Mouse (Mus musculus): Measurements from ENCODE around the gene Stk17b. TPM values are rescaled to one million over a fixed set of nuclear protein-coding genes. Genes with fewer than 3 reads are reported as not detected.
"Not testable (repeated sequence)": the region's sequence is repeated elsewhere in the genome, so short reads cannot be mapped to it uniquely, and the experiment has no call there.

Gene Stk17b
- polyA plus RNA-seq, 1 experiment, result 6.5 TPM

DNA sequence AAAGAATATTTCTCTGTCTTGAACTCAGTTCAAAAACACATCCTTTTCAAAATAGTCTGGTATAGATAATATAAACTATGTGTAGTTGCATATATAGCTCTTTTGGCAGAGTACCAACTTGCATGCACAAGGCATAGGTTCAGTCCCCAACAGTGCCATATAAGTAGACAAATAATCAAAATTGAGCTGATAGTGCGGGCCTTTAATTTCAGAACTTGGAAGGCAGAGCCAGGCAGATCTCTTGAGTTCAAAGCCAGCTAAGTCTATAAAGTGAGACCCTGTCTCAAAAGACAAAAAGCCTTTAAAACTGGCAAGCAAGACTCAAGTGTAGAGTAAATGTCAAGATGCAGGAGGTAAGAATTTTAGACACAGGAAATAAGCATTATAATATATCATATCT lies 2.1 kb downstream of the Stk17b start:
- DNase-seq (ENCODE audit: low read depth), result no peak

DNA sequence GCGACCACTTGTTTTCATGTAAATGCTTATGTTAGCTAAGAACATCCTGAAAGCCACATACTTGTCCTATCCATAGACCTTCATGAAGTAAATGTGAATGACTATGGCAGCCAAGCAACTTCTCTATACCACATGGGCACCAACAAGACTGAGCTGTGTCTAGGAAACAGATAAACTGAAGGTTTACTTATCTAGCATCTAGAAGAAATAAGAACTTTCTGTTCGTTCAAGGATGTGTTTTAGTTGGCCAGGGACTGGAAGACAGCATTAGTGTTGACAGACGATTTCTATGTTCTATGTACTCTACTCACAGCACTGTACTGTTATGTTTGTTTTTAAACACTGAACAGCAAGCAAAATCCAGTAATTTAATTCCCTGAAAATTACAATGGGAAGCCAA lies 2.9 kb downstream of the Stk17b start:
- DNase-seq (ENCODE audit: low read depth), result no peak

DNA sequence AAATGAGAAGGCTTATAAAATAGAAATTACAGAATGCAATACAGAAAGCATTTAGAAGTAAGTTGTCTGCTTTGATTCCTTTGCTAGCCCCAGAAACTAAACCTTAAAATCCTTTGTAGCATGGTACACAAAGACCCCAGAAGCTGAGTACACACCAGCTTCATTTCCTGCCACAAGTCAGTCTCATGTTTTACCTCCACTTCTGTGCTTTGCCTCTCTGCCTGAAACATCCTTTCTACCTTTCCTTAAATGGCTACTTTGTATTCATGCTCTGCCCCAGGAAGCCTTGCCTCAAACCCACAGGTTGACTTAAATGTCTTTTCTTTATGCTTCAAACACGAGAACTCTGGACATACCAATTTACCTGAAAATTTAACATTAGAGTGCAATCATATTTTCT lies 3.7 kb downstream of the Stk17b start:
- no peak for DNase-seq (ENCODE audit: low read depth)

DNA sequence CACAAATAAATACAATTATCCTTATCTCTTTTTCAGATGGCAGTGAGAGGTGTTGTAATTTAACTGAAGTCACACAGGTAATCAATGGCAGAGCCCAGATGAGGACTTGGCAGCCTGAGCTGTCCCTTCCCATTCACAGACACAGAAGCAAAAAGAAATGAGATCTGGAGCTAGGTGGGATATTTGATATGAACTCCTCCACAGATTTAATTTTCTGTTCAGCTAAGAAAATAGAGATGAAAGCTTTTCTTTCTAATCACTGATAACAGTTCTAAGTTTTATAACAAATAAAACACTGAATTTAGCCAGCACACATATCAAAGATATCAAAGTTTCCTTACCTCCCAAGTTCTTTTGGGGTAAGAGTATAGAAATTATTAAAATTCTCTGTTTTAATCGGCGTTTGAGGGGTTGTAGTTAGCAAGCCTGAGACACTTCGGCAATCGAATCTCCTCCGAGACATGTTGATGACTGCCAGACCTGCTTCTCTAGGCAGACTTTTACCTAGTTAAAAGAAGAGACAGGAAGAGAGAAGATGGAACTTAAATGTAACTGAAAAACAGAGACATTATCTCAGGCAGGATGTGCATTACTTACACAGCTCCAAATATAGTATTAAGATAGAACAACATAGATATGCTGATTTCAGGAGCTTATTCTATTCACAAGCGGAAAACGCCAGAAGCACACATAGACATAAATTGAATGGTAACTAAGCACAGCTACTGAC lies 8.7 kb downstream of the Stk17b start:
- no peak for DNase-seq (ENCODE audit: low read depth)

DNA sequence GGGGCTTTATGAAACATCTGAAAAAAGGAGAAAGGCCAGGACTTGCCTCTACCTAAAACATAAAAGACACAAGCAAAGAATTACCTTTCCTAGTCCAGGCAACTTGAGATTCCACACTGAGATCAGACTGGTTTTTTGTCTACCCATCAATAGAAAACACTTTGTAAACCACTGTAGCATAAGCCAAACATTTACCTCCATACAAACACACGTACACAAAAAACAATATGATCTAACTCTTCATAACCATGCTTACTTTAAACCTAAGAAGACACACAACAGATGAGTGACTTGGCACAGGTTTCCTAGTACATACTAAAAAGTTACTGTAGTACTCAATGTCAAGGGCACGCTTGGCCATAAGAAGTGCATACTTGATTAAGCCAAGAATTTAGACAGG lies 9.5 kb downstream of the Stk17b start:
- DNase-seq (ENCODE audit: low read depth), result no peak

DNA sequence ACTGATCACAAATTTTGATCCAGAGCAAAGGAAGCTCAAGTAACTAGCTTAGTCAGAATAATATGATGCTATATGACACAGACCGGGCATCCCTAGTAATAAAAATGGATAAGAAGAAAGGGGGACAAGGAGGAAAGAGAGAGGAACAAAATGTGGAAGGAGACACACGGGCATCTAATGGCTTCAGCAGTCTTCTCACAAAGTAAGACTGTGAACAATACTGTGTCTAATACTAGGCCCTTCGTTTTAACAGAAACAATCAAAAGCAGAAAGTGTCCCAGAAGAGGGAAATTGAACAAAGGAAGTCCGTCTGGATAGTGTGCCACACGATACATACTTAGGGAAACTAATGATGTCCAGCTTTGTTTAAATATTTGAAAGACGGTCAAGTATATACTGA lies 10.0 kb downstream of the Stk17b start:
- no peak for DNase-seq (ENCODE audit: low read depth)

DNA sequence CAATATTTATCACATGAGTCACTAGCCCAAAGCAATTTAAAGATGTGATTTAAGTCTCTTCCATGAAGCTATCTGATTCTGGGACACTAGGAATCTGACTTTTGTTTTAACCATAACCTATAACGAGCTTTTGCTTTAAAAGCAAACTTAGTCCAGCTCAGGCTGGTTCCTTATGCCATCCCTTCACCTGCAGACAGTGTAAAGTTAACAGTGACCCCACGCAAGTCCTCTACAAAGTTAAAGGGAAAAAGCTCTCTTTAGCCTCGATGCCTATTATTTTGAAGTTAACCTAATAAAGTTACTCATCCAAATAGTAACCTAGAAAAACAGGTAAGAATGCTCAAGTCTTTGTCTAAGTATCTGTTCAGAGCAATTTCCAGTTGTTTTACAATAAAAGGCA lies 10.5 kb downstream of the Stk17b start:
- no peak for DNase-seq (ENCODE audit: low read depth)

DNA sequence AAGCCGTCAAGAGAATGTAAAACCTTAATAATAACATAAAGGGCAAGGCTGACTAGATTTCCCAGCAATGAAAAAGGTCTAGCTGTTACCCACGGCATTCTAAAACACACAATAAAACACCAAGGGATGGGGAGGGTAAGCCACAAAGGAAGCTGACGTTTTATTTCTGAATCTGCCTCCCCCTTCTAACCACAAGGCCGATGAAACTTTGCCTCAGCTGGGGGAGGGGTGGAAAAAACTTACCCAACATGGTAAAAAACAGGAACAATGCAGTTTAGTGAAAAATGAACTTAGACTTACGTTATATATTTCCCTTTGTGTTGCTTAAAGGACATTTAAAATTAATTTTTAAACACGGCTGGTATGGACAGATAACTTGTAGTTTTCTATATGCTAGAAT lies 11.0 kb downstream of the Stk17b start:
- DNase-seq (ENCODE audit: low read depth), result no peak

DNA sequence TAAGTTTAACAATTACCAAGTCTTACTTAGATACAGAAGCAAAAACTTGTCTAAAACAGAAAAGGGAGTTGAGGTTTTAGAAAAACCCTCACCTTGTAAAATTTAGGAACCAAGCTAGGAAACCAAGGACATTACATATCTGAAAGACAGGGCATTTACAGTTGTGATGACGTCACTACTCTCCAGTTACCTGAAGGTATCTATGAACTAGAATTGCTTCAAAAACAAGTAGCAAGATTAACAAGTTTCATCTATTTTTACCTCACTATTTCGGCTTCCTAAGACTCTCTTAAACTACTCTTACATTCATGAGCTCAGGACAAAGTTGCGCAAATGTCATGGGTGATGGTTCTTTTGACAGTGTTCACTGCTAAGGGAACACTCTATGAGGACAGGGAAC lies 12.1 kb downstream of the Stk17b start:
- DNase-seq (ENCODE audit: low read depth), result no peak

DNA sequence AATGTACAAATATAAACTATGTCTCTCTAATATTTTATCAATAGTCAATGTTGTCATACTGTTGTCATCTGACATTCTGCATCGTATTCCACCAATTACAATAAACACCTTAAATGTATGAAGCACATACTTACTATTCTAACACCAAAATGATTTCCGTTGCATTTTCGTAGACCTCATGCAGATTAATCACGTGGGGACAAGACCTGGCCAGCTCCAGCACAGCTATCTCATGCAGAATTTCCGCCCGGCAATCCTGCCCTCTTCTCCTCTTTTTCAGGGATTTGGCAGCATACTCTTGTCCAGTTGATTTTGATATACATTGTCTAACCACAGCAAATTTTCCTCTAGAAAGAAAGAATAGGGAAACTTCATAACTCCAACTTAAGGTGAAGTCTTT lies 13.5 kb downstream of the Stk17b start:
- DNase-seq (ENCODE audit: low read depth), result no peak

DNA sequence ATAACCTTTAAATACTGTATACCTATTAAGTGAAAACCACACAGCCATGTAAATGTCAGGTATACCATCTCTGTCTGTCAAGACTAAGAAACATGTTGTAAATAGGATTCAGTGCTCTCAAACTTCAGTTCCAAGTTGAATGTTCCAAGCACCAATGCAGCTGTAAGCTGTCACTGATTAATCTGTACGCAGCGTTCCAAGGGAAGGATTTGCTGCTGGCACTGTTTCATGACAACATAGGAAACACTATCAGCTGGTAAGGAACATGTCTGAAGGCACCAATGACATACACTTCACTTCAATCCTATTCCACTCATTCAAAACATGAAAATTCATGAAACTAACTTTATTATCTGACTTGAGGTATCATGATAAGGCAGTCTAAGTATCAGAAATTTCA lies 18.9 kb downstream of the Stk17b start:
- DNase-seq (ENCODE audit: low read depth), result no peak

DNA sequence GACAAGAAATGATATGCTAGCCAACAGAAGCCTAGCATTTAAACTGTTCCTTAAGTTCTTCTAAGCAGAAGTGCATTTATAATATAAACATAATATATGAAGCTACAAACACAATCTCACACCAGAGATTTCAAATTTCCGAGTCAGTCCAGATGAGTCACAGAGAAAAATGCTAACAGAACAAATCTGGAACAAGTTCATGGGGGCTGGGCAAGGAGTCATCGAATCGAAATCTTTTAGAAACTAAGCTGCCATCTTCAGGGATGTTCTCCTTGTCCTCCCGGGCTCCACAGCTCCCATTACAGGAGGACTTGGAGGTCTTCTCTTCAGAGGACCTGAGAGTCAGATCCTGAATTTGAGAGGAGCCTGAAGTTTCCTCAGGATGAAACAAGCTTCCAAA lies 27.7 kb downstream of the Stk17b start:
- DNase-seq (ENCODE audit: low read depth), result no peak

DNA sequence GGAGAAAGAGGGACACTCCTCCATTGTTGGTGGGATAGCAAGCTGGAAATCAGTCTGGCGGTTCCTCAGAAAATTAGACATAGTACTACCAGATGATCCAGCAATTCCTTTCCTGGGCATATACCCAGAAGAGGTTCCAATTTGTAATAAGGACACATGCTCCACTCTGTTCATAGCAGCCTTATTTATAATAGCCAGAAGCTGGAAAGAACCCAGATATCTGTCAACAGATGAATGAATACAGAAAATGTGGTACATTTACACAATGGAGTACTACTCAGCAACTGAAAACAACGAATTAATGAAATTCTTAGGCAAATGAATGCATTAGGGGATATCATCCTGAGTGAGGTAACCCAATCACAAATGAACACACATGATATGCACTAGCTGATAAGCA lies 31.5 kb downstream of the Stk17b start:
- not testable (repeated sequence) for DNase-seq (ENCODE audit: low read depth)

DNA sequence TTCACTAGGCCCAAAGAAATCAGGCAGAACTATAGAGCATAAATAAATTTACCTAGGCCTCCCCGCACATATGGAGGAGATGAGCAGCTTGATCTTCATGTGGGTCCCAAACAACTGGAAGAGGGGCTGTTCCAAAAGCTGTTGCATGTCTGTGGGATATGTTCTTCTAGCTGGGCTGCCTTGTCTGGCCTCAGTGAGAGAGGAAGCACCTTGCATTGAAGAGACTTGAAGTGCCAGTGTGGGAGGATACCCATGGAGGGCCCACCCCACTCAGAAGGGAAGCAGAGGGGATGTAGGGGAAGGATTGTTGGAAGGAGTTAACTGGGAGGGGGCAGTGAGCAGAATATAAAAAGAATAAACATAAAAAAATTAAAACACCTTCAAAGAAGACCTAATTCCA lies 33.9 kb downstream of the Stk17b start:
- DNase-seq (ENCODE audit: low read depth), result no peak

DNA sequence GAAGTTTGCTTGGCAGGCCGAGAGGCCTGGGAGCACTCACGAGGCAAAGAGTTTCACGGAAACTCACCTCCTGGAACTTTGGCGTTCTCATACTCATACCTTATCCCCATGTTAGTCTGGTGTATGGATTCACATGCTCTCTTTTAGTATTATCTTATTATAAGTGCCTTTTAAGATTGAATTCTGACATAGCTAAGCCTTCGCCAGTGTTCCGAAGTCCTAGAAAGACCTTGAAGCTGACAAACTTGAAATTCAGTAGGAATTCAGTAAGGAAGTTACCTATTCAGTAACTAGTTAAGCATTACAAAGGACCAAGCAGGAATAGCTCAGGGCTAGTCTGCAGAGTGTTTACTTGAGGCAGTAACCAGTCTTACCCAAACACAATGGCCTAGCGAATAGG lies 34.3 kb downstream of the Stk17b start:
- not testable (repeated sequence) for DNase-seq (ENCODE audit: low read depth)

DNA sequence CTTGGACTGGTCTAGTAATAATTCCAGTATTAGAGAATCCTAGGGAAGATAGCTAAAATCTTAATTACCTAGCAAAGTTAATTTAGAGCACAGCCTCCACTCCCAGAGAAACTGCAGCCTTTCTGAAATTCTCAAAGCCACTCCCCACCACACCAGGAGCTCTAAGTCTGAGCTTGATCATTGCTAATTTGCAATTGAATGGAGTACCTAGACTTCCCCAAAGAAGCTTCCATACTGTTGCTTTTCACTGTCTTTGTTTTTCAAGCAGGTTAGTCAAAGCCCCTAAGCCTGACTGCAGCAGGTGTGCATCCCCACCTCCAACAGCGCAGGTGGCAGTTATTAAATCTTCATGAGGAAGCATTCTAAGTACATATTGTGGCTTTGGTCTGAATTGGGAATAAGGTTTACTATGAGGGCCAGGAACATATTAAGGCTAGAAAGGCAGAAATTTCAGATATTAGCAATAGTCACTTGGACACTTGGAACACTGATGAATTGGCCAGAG lies 35.1 kb downstream of the Stk17b start:
- not testable (repeated sequence) for DNase-seq (ENCODE audit: low read depth)

DNA sequence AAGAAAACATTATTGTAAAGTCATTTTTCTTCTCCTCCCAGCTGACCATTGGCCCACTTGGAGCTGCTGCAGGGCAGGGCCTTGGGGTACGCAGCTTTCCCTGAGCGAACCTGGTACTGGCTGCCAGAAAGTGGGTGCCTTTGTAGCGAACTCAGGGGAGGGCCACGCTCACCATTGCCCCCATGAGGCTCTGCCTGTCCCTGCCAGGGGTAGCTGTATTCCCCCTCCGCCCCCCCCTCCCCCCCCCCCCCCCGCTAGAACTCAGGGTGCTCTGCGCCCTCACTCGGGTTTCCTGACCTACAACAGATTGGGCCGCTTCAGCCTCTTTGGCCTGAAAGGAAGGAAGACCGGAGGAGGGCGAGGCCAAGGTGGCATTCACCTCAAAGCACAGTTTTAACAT lies 36.5 kb downstream of the Stk17b start:
- DNase-seq (ENCODE audit: low read depth), result no peak

DNA sequence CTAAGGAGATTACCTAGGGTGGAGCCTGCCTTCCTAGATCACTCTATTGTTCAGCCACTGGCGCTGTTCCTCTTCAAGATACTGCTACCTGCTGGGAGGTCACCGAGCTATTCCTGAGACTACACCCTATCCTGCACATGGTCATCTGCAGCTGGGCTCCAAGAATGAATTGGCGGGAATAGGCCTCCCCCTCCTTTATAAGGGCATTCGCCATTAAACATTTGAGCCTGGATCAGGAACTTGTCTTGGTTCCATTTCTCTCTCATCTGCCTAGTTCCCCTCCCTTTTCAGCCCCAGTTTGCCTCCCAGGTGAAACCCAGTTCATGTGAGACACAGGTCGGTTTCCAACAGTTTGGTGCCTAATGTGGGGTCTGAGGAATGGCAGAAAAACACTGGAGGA lies 39.0 kb downstream of the Stk17b start:
- no peak for DNase-seq (ENCODE audit: low read depth)

DNA sequence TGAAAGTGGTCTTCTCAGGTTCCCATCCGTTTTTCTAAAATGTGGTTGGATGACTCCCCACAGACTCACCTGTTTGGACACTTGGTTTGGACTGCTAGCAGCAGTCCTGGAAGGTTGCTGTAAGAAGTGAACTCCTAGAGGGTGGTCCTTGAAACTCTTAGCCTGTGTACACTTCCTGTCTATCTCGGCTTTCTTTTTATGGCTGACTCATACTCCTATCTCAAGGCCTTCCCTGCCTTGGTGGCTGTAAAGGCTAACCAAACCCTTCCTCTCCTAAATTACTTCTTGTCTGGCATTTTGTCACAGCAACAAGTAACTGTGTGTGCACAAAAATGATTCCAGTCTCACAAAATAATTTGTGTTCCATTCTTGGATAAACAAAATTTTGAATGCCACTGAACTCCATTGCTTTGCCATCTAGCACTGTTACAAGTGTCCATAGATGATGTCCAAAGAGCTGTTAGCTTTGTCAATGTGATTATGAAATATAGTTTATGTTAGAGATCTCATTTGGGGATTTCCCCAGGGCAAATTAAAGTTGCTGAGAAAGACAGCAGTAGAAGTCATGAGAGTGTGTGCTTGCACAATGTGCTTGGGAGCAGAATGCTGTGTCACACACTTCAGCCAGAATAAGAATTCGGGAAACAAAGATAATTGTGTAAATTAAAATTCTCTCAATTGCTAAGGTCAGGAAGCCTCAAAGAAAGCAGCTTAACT lies 43.1 kb downstream of the Stk17b start:
- no peak for DNase-seq (ENCODE audit: low read depth)

DNA sequence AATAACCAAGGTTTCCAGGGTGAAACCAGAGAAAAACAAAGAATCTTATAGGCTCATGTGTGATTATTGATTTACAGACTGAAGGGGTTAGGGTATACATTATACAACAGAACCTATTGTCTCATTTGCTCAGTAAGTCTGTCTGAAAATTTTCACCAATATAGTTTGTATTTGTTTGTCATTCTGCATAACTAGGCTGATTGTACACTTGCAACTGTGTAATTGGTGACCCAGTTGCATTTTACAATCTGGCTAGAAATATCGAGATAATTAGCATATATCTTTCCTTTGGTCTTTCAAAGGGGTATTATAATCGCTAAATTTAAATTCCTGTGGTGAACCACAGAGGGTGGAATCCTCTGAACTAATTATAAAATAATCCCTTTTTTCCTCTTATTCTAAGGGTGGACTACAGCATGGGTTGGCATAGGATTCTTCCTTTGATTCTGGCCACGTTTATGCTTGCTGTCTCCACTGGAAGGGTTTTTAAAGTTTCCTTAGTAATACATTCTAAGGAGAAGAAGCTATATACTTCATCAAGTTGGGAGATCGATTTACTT lies 44.2 kb downstream of the Stk17b start:
- no peak for DNase-seq (ENCODE audit: low read depth)

DNA sequence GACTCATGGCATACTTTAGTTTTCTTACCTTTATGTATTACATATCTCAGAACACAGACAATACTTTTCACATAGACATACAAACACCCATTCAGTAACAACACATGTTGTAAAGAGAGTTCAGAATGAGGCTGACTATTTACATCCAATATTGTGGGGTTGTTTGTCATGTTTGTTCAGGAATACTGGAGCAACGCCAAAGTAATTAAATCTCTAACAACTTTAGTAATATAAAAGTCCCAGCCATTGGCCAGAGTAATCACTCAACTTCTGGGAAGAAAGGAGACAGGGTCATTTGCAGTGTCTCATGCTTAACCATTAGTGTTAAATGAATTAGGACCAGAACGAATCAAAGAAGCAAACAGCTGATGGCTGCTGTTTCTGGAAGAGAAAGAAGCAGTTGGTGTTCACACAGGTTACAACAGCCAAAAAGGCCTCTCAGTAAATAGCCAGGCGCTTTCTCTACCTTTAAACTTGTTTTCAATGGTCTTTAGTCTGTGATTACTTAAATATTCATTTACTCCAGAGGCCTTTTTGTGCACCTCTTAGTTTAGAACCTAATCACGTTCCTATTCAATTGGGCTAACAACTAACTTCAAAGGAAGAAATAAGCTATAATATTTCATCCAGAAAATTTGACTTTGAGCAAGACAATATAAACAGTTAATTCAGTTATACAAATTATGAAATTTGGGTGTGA lies 44.8 kb downstream of the Stk17b start:
- not testable (repeated sequence) for DNase-seq (ENCODE audit: low read depth)

DNA sequence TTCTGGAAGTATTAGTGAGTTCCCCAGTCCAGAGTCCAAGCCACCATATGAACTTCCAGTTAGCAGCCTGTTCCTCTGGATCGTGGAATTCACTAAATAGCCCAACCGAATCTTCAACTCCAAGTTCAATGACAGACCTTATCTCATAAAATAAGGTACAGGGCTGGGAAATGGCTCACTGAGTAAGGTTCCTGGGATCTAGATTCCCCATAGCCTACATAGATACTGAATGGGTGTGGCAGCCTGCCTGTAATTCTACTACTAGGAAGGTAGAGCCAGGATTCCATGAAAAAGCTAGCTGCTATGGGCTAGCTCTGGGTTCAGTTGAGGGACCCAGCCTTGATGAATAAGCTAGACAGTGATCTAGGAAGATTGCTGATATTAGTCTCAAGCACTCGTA lies 48.4 kb downstream of the Stk17b start:
- DNase-seq (ENCODE audit: low read depth), result no peak
